Mouse (Mus musculus) erythroblast, embryonic 14.5 days (primary cell): ENCODE data around the gene Spef1. TPM values are rescaled to one million over a fixed set of nuclear protein-coding genes. Genes with fewer than 3 reads are reported as not detected.

Experiments
- H3K27me3 ChIP-seq: 2 replicates; pipeline ENCODE4 v1.6.1; 2012; ENCODE audit warnings: inconsistent platforms; ENCODE audit not compliant: control insufficient read depth
- H3K36me3 ChIP-seq: 2 replicates; pipeline ENCODE4 v1.6.1; 2012; ENCODE audit warnings: mild to moderate bottlenecking, inconsistent platforms; ENCODE audit not compliant: control insufficient read depth
- H3K4me1 ChIP-seq: 2 replicates; pipeline ENCODE4 v1.6.1; 2012; ENCODE audit warnings: inconsistent platforms; ENCODE audit not compliant: control insufficient read depth
- H3K4me3 ChIP-seq: replicated peaks from 2 replicates; pipeline ENCODE3; 2012; ENCODE audit warnings: moderate library complexity, mild to moderate bottlenecking, inconsistent platforms
- H3K9me3 ChIP-seq: 2 replicates; pipeline ENCODE4 v1.6.1; 2012; ENCODE audit warnings: low read length, inconsistent platforms, mixed read lengths; ENCODE audit not compliant: control insufficient read depth
- GATA1 ChIP-seq: IDR thresholded peaks from 2 replicates; pipeline ENCODE4 v1.6.1; 2012; ENCODE audit warnings: low read length, inconsistent platforms, mixed read lengths
- TAL1 ChIP-seq: IDR thresholded peaks from 3 replicates; pipeline ENCODE4 v1.6.1; 2012; ENCODE audit warnings: low read length, inconsistent platforms, mixed read lengths
- polyA plus RNA-seq: library from polyadenylated mRNA; stranded (reverse); fragments of >175 nt; gene quantifications from 2 replicates; pipeline ENCODE4 v1.2.3, GENCODE M21; 2012

The Spef1 gene
- polyA plus RNA-seq, 1 experiment: 2.1 TPM

GRCm38 (mm10) chr2:131179246-131179886, 7.7 kb downstream of the Spef1 start:
- H3K9me3 ChIP-seq: no peaks in the 10 kb centered on the region
- peak overlapping the region; percentile 79 for H3K4me3 ChIP-seq
- peaks cover 46% of the 10 kb centered on the region for H3K36me3 ChIP-seq
- peaks cover 3% of the 10 kb centered on the region for H3K27me3 ChIP-seq
- no peak for TF ChIP-seq TAL1
- H3K4me1 ChIP-seq: peaks cover 74% of the 10 kb centered on the region

- Histone ChIP-seq H3K36me3 (peaks cover 46% of the 10 kb centered on the region), H3K4me3 (peak overlapping the region; percentile 79), H3K27me3 (peaks cover 8% of the 10 kb centered on the region), H3K9me3 (no peaks in the 10 kb centered on the region), H3K4me1 (peaks cover 78% of the 10 kb centered on the region)
- TF ChIP-seq TAL1 (no peak), GATA1 (no peak)
These were observed 8.2 kb downstream of the Spef1 start for GRCm38 (mm10) chr2:131178828-131179245.

- Histone ChIP-seq H3K4me3 (peak overlapping the region; percentile 79), H3K27me3 (peaks cover 18% of the 10 kb centered on the region), H3K9me3 (no peaks in the 10 kb centered on the region), H3K4me1 (peaks cover 80% of the 10 kb centered on the region), H3K36me3 (peaks cover 46% of the 10 kb centered on the region)
- TF ChIP-seq TAL1 (no peak), GATA1 (no peak)
These were observed 9.2 kb downstream of the Spef1 start for GRCm38 (mm10) chr2:131177932-131178331.

GRCm38 (mm10) chr2:131176491-131176890, 10.6 kb downstream of the Spef1 start:
- Histone ChIP-seq H3K27me3 (peaks cover 32% of the 10 kb centered on the region), H3K36me3 (peaks cover 49% of the 10 kb centered on the region), H3K4me1 (peaks cover 90% of the 10 kb centered on the region), H3K4me3 (peak overlapping the region; percentile 13), H3K9me3 (peaks cover 3% of the 10 kb centered on the region; the same call in 1 of the 2 replicates)
- TF ChIP-seq TAL1 (no peak), GATA1 (no peak)

GRCm38 (mm10) chr2:131175945-131176309, 11.2 kb downstream of the Spef1 start:
- Histone ChIP-seq H3K4me1 (peaks cover 89% of the 10 kb centered on the region), H3K9me3 (peaks cover 5% of the 10 kb centered on the region; the same call in 1 of the 2 replicates), H3K36me3 (peaks cover 50% of the 10 kb centered on the region), H3K4me3 (no peak overlapping the region), H3K27me3 (peaks cover 38% of the 10 kb centered on the region)
- TF ChIP-seq TAL1: no peak
- no peak for TF ChIP-seq GATA1

- Histone ChIP-seq H3K4me1 (peaks cover 84% of the 10 kb centered on the region), H3K36me3 (peaks cover 50% of the 10 kb centered on the region), H3K4me3 (no peak overlapping the region), H3K9me3 (peaks cover 5% of the 10 kb centered on the region; the same call in 1 of the 2 replicates), H3K27me3 (peaks cover 43% of the 10 kb centered on the region)
- TF ChIP-seq GATA1 (no peak), TAL1 (no peak)
These were observed 11.7 kb downstream of the Spef1 start for GRCm38 (mm10) chr2:131175286-131175944.

- Histone ChIP-seq H3K36me3 (peaks cover 50% of the 10 kb centered on the region), H3K4me3 (peak overlapping the region; percentile 42), H3K27me3 (peaks cover 50% of the 10 kb centered on the region), H3K4me1 (peaks cover 79% of the 10 kb centered on the region), H3K9me3 (peaks cover 5% of the 10 kb centered on the region; the same call in 1 of the 2 replicates)
- TF ChIP-seq TAL1: no peak
These were observed 12.4 kb downstream of the Spef1 start for GRCm38 (mm10) chr2:131174700-131175099.

GRCm38 (mm10) chr2:131172322-131172721, 14.8 kb downstream of the Spef1 start:
- Histone ChIP-seq H3K27me3 (peaks cover 73% of the 10 kb centered on the region), H3K4me1 (peaks cover 56% of the 10 kb centered on the region)
- TF ChIP-seq GATA1 (no peak), TAL1 (0 out of 3 replicates have a peak, but pooled peaks have one; percentile 7)

GRCm38 (mm10) chr2:131171401-131172104, 15.5 kb downstream of the Spef1 start:
- Histone ChIP-seq H3K9me3 (peaks cover 10% of the 10 kb centered on the region), H3K4me1 (peaks cover 48% of the 10 kb centered on the region), H3K36me3 (peaks cover 23% of the 10 kb centered on the region), H3K27me3 (peaks cover 80% of the 10 kb centered on the region), H3K4me3 (no peak overlapping the region)
- TF ChIP-seq GATA1 (no peak), TAL1 (no peak)

More at GRCm38 (mm10) chr2:131172322-131172721, 14.8 kb downstream of the Spef1 start:
- H3K9me3 ChIP-seq: peaks cover 7% of the 10 kb centered on the region
- peaks cover 31% of the 10 kb centered on the region for H3K36me3 ChIP-seq
- H3K4me3 ChIP-seq: no peak overlapping the region
